ENCODE assay signal across 7 mouse cellular contexts in genomic region chr3:118431031-118431723, GRCm38 (mm10).
DNase-seq lines count a peak whose midpoint lies in the region; ATAC-seq lines count a peak whose summit lies in the region.

No protein-coding gene starts in this region.

- H3K4me1 ChIP-seq in hindbrain, embryonic 15.5 days (replicated peaks) = peaks cover 18% of the 10 kb centered on the region

- no peaks in the 10 kb centered on the region for H3K9me3 ChIP-seq in hindbrain, embryonic 15.5 days

- no peaks in the 10 kb centered on the region for H3K36me3 ChIP-seq in hindbrain, embryonic 15.5 days

- peak overlapping the region; percentile 73 for H3K9ac ChIP-seq in hindbrain, embryonic 15.5 days

- H3K4me3 ChIP-seq in hindbrain, embryonic 15.5 days = peak overlapping the region; percentile 63

- H3K27ac ChIP-seq in hindbrain, embryonic 15.5 days (replicated peaks) = peak overlapping the region; percentile 93

- 2% methylated on average over 22 of the region's 22 CpGs for WGBS in hindbrain, embryonic 15.5 days

- peak overlapping the region; percentile 97 for H3K4me2 ChIP-seq in hindbrain, embryonic 15.5 days

- peak; percentile 86 for DNase-seq in NIH3T3 (ENCODE audit: low read depth)
- peak; percentile 81 for DNase-seq in brain, adult 2 months (ENCODE audit: low read depth, low spot score)
- DNase-seq in forelimb bud, embryonic 11.5 days (ENCODE audit: low read depth, low spot score) = peak; percentile 94
- peak; percentile 47 to 50 for DNase-seq in left cerebral cortex, adult 8-10 months (ENCODE audit: low spot score in 2 of 2)
- peak; percentile 75 to 81 for DNase-seq in lung, postnatal 4 days
- peak; percentile 70 for DNase-seq in right cerebral cortex, postnatal 4 days

- ATAC-seq in hindbrain, embryonic 15.5 days (ENCODE audit: low FRiP score, low read depth) = peak; percentile 62

- H3K27me3 ChIP-seq in hindbrain, embryonic 15.5 days = 0 out of 2 replicates have a peak, but pooled peaks cover 10% of the 10 kb centered on the region

Comparison
In these comparisons a context has a peak if more than half of its experiments do, and no peak if none do; other contexts are left out.
1. Peak in every context shown above with its lines: DNase-seq, ATAC-seq, H3K4me3 ChIP-seq and H3K27ac ChIP-seq.